Mouse (Mus musculus) olfactory bulb, adult 2 months (tissue): ENCODE results near the gene Mycbpap. TPM values are rescaled to one million over a fixed set of nuclear protein-coding genes. Genes with fewer than 3 reads are reported as not detected.

Experiments used
- H3K27ac ChIP-seq: fragments of 200-500 bp; 2 replicates; pipeline ENCODE4 v1.5.1; 2012; ENCODE audit warnings: low read depth, low read length; ENCODE audit not compliant: insufficient read depth
- H3K4me1 ChIP-seq: fragments of 200-500 bp; 2 replicates; pipeline ENCODE4 v1.6.1; 2012; ENCODE audit warnings: low read length; ENCODE audit not compliant: control insufficient read depth, insufficient read depth
- H3K4me3 ChIP-seq: fragments of 200-500 bp; 2 replicates; pipeline ENCODE4 v1.5.1; 2012; ENCODE audit warnings: mild to moderate bottlenecking, low read depth, low read length, moderate library complexity; ENCODE audit not compliant: insufficient read depth
- CTCF ChIP-seq: fragments of 200-500 bp; IDR thresholded peaks from 2 replicates; pipeline ENCODE4 v1.5.1; 2012; ENCODE audit warnings: low read depth, mild to moderate bottlenecking, low read length, moderate library complexity; ENCODE audit not compliant: insufficient read depth
- POLR2A ChIP-seq: fragments of 200-500 bp; IDR thresholded peaks from 2 replicates; pipeline ENCODE4 v1.6.1; 2012; ENCODE audit warnings: mild to moderate bottlenecking, low read depth, low read length, moderate library complexity; ENCODE audit not compliant: insufficient read depth
- WGBS: fragments of 180-500 bp; shearing (Covaris S2); methylation state at CpG from one replicate; pipeline ENCODE4 v1.1.7; 2018; 5-methylcytosine and 5-hydroxymethylcytosine counted together
- polyA plus RNA-seq: library from polyadenylated mRNA; stranded (reverse); fragments of >200 nt; gene quantifications from 2 replicates; pipeline ENCODE4 v1.2.4, GENCODE M21; 2012; ENCODE audit warnings: low replicate concordance; ENCODE audit not compliant: missing spikeins, insufficient read depth, insufficient read length

The Mycbpap gene
- not detected in 2 replicates for polyA plus RNA-seq

DNA sequence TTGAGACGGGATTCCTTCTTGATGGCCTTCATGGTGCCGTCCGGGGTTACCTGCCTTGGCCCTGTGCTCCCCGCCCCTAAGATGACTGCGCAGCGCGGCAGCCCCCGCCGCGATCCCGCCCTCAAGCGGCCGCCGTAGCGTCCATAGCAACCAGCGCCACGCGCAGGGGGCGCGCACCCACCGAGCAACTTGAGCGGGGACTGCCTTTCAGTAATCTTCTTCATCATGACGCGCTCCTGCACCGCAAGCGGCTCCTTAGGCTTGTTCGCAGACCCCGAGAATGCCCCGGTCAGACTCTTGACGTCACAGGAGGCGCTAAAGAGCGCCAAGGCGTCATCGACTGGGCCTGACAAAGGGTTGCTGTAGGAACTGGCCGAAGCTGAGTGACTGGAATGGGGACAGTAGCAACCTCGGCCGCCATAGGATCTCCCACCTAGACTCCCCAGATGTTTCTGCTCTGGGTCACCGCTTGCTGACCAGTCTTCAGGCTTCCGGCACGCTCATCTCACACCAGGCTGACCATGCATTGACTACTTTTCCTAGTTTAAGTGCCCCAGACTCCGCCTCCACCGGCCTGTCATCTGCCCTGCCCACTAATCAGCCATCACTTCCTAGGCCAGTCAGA is at the start of gene Mycbpap:
Mycbpap (minus strand) TSS at position 524 of the 625 bp plus-strand sequence.
- TF ChIP-seq CTCF: no peak
- TF ChIP-seq POLR2A: no peak
- 2% methylated on average over 42 of the region's 42 CpGs for WGBS
- no peak within 1 kb of the TSS for H3K27ac ChIP-seq
- H3K4me3 ChIP-seq: peak within 1 kb of the TSS; percentile 55
- H3K4me1 ChIP-seq: peaks cover 4% of the 10 kb centered on the region

DNA sequence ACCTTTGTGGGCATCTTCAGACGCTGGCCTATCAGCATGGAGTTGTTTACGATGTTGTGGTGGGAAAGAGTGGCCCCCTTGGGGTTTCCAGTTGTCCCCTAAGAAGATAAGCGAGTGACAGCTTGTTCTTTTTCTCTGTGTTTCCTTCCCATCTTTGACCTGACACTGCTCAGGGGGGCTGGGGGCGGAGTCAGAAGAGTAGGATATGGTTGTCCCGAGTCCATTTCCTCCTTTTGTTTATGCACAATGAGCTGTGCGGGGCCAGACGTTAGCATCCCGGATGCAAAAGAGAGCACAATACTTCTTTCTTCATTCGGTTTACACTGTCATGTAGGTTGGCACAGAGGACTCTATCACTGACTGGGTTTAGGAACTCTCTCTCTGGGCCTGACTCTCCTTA is 49.1 kb upstream of the Mycbpap start:
- Histone ChIP-seq H3K4me3 (no peak overlapping the region), H3K4me1 (no peaks in the 10 kb centered on the region), H3K27ac (no peak overlapping the region)
- 60% methylated on average over 9 of the region's 9 CpGs for WGBS
- no peak for TF ChIP-seq CTCF
- no peak for TF ChIP-seq POLR2A

DNA sequence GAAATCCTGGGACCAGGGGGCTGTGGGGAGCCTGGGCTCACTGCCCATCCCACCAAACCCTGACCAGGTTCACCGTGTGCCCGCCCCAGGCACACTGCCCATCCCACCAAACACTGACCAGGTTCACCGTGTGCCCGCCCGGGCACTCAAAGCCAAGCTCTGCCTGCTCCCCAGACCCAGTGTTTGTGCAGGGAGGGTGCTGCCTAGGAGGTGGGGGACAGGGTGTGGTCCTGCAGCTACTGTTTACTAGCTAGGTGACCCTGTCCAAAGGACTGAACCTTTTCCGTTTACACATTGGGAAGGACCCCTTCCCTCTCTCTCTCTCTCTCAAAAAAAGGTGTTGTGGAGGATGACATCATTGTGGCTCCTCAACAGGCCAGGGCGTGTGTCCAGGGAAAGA is 45.8 kb upstream of the Mycbpap start:
- WGBS: 93% methylated on average over 7 of the region's 7 CpGs
- H3K4me1 ChIP-seq: peaks cover 14% of the 10 kb centered on the region
- H3K27ac ChIP-seq: no peak overlapping the region
- H3K4me3 ChIP-seq: no peak overlapping the region
- TF ChIP-seq CTCF (no peak), POLR2A (no peak)

- H3K4me1 ChIP-seq: peaks cover 14% of the 10 kb centered on the region
- H3K4me3 ChIP-seq: no peak overlapping the region
- no peak for TF ChIP-seq POLR2A
- no peak for TF ChIP-seq CTCF
- WGBS: 87% methylated on average over 6 of the region's 6 CpGs
- H3K27ac ChIP-seq: no peak overlapping the region
These were observed 45.0 kb upstream of the Mycbpap start for GRCm38 (mm10) chr11:94566534-94566933.

DNA sequence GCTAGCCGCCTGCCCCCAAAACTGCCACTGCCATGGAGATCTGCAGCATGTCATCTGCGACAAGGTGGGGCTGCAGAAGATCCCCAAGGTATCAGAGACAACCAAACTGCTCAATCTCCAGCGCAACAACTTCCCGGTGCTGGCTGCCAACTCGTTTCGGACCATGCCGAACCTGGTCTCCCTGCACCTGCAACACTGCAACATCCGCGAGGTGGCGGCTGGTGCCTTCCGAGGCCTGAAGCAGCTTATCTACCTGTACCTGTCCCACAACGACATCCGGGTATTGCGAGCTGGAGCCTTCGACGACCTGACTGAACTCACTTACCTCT is 43.6 kb upstream of the Mycbpap start:
- TF ChIP-seq POLR2A (no peak), CTCF (no peak)
- H3K4me1 ChIP-seq: peaks cover 14% of the 10 kb centered on the region
- WGBS: 33% methylated on average over 16 of the region's 16 CpGs
- H3K27ac ChIP-seq: no peak overlapping the region
- H3K4me3 ChIP-seq: no peak overlapping the region

GRCm38 (mm10) chr11:94564437-94565150 is 43.1 kb upstream of the Mycbpap start, which contains the start of gene Chad:
TSS of gene Chad (plus strand) at chr11:94565047.
- H3K4me3 ChIP-seq: no peak within 1 kb of the TSS
- TF ChIP-seq CTCF (no peak), POLR2A (no peak)
- WGBS: 13% methylated on average over 35 of the region's 35 CpGs
- H3K4me1 ChIP-seq: peaks cover 14% of the 10 kb centered on the region
- H3K27ac ChIP-seq: no peak within 1 kb of the TSS

DNA sequence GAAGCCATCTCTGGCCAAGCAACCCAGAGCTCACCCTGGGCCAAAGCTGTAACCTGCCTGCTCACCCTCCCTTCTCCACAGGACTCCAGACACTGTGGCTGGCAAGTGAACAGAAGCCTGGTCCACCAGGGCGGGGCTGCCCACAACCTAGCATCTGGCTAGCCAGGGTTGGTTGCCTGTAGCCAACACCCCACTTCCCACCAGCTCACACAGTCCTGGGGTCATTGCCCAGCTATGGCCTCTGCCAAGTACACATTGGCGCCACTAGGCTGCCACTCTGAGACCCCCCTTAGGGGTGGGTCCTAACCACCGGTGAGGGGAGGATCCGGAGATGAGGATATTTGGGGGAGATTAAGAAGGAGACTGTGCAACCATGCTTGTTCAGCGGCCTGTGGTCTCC is 42.3 kb upstream of the Mycbpap start:
- peaks cover 14% of the 10 kb centered on the region for H3K4me1 ChIP-seq
- no peak overlapping the region for H3K4me3 ChIP-seq
- no peak for TF ChIP-seq CTCF
- TF ChIP-seq POLR2A: no peak
- 51% methylated on average over 5 of the region's 5 CpGs for WGBS
- H3K27ac ChIP-seq: no peak overlapping the region

GRCm38 (mm10) chr11:94563383-94563782 is 41.8 kb upstream of the Mycbpap start:
- no peak for TF ChIP-seq CTCF
- TF ChIP-seq POLR2A: no peak
- Histone ChIP-seq H3K4me3 (no peak overlapping the region), H3K27ac (no peak overlapping the region), H3K4me1 (peaks cover 14% of the 10 kb centered on the region)
- over 99% methylated on average over 5 of the region's 5 CpGs for WGBS

DNA sequence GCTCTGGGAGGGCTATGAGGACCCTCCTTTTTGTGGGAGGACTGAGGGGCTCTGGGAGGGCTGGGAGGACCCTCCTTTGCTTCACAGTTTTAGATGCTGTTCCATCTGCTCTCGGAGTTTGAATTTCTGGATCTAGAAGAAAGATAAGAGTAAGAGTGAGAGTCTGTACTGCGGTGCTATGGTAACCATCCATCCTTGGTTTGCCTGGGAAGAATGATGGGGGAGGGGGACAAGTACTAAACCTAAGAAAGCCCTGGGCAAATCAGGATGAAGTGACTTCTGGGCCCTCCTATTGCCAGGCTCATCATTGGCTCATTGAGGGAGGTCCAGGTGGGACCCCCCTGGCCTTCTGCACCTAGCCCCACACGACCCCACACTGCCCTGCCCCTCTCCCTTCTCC is 36.7 kb upstream of the Mycbpap start:
- 62% methylated on average over 3 of the region's 3 CpGs for WGBS
- H3K4me1 ChIP-seq: no peaks in the 10 kb centered on the region
- H3K27ac ChIP-seq: no peak overlapping the region
- H3K4me3 ChIP-seq: no peak overlapping the region
- TF ChIP-seq POLR2A (no peak), CTCF (no peak)
